Mouse (Mus musculus) layer of hippocampus, postnatal 14 days (tissue): ENCODE data around the gene Flnb. TPM values are rescaled to one million over a fixed set of nuclear protein-coding genes. Genes with fewer than 3 reads are reported as not detected.
A peak's percentile ranks its signal among the peaks of the same experiment; 100 is the strongest.

Source experiments
- DNase-seq, 2 experiments: peaks; one replicate each; pipeline ENCODE4 v3.0.0; 2021 to 2022; ENCODE audit warnings: low spot score in 2 of 2, mixed read lengths in 1 of 2
- long read RNA-seq, 2 experiments: library from polyadenylated mRNA; stranded (forward); transcript quantifications; one replicate each; pipeline ENCODE4 v2.0.0; 2021
- total RNA-seq, 2 experiments: library from RNA; stranded (reverse); gene quantifications; 2 replicates each; pipeline ENCODE4 v1.2.3; 2021

The Flnb gene
- total RNA-seq, result 10 to 100 TPM; 35.7 to 78.7 TPM
- long read RNA-seq, experiment 1, partial matches to known transcripts, result 7 of 11 reads
- long read RNA-seq, experiment 1, other reads (novel, unspliced or antisense), result 4 of 11 reads
- long read RNA-seq, experiment 2, full-length matches to known transcripts, result 1 of 5 reads
- long read RNA-seq, experiment 2, partial matches to known transcripts, result 2 of 5 reads
- long read RNA-seq, experiment 2, other reads (novel, unspliced or antisense), result 2 of 5 reads

DNA sequence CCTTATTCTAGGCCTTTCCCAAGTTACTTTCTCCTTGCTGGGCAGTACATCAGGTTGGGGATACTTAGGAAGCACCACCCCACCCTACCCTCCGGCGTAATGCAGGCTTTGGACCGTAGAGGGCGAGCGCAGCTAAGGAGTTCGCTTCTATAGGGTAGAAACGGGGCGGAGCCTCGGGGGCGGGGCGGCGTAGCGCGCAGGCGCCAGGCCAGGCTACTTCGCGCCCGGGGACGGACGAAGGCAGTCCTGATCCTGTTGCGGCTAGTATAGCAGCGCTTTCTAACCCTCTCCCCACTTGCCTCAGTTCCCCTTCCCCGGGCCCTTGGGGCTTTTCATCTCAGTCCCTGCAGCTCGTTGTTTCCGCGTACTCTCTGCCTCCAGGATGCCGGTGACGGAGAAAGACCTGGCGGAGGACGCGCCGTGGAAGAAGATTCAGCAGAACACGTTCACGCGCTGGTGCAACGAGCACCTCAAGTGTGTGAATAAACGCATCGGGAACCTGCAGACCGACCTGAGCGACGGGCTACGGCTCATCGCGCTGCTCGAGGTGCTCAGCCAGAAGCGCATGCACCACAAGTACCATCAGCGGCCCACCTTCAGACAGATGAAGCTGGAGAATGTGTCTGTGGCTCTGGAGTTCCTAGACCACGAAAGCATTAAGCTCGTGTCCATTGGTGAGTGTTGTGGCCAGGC is at the start of gene Flnb:
Gene Flnb, plus strand, starts transcription at position 188 of the 693 bp plus-strand sequence.
- DNase-seq, result peak; percentile 95 to 96

DNA sequence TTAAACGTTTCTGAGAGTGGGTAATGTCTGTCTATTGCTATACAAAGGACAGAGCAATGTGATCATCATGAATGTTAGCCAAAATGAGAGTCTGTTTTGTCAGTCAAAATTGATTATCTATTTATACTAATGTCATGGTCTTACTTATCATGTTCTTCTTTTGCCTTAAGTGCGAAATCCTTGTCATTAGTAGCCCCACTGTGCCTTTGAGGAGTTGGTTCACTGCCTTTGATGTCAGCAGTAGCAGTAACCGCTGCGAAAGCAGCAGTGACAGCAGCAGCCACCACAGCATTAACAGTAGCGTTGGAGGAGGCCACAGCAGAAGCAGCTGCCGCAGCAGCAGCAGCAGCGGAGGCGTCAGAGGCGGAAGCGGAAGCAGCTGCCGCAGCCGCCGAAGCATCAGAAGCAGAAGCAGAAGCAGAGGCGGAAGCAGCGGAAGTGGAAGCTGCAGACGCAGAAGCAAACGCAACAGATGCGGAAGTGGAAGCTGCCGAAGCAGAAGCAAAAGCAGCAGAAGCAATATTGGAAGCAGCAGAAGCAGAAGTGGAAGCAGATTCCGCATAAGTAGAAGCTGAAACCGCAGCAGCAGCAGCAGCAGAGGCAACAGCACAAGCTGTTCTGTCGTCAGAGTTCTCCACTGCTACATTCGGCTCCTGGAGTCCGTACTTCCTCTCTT is 43.9 kb upstream of the Flnb start:
- DNase-seq, result peak; percentile 7 to 16

DNA sequence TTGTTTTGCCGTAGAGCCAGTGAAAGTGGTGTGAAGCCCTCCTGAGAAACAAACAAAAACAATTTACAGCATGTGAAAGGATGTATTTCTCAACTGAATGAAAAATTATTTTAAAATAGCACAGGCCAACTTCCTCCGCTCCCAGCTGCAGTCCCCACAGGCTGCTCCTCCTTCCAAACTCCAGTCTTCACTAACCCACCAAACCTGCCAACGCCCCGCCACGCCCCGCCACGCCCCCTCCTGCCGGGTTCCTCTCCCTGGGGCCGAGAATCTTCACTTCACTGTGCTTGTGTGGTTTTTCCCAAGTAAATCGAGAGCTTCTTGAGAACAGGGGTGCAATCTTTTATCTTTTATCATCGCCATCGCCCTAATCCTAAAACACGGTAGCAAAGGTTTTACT is 31.7 kb upstream of the Flnb start:
- no peak for DNase-seq

DNA sequence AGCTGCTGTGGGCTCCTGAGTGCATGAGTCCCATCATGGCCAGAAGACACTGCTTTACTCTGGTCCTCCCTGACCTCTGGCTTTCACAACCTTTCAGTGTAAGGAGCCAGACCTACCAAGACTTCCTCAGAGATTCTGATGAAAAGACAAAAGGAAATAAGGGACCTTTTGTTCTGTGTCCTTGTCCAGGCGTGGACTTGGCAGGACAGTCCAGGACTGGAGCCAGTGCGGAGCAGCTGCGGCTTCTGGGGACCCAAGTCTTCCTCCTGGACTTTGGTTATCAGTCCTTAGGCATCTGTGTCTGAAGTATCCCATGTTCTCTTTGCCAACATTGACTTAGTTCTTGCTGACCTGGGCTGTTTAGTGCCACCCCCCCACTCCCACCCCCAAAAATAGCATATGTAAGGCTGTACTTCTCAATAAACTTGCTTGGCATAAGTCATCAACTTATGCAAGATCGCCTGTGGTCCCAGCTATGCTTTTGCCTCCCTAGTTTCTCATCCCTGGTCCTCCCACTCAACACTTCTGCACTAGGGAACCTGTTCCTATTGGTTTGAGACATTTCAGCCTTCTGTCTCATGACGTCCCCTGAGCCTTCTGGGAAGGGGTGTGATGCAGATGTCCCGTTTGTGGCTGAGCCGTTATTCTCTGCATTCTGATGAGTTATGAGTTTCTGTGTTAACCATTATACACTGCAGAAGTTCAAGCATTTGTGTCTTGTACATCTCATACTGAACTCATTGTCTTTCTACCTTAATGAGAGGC is 28.3 kb upstream of the Flnb start:
- DNase-seq, result no peak

DNA sequence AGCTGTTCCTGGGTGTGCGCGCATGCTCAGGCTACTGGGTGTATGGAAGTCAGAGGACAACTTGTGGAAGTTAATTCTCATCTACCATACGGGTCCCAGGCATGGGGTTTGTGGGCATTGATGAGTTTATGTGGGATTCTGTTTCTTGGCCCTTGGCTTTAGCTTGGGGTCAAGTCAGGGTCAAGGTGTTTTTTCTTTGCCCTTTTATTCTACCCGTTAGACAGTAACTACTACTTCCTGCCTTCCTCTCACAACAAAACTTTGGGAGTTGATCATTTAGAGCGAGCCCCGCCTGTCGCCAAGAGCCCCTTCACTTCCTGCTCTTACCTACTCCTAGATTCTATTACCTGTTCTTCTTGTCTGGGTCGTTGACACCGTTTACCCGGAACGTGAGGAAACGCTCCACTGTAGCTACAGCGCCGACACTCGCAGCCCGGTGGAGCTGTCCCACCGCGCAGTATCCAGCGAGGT is 26.7 kb upstream of the Flnb start:
- DNase-seq, result no peak

DNA sequence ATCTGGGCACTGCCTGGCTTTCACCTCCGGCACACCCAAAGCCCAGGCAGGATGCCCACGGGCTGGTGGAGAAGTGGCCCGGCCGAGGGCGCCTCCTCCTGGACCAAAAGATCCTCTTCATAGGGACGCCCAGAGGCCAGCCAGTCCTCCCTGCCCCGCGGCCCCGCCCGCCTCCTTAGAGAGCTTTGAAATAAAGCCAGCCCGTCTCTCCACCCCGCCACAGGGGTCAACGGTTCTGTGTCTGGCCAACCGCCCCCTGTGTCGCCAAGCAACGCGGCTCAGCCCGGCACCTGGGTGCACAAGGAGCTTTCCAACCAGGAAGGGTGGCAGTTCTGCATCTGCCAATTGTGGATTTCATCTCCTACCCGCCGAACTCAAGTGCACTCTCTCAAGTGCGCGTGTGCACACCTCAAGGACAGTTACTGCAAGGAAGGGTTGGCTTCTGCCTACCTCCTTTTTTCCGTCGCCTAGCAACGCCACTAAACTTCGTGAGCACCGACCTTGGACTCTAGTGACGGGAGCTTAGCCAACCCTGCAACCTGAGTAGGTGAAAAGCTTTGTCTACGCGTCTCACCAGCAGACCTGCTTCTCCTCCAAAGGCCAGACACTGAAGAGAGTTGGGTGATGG is 26.1 kb upstream of the Flnb start, which contains the start of gene Gm26661:
Gene Gm26661, plus strand, starts transcription at position 56 of the 628 bp plus-strand sequence.
- no peak for DNase-seq

DNA sequence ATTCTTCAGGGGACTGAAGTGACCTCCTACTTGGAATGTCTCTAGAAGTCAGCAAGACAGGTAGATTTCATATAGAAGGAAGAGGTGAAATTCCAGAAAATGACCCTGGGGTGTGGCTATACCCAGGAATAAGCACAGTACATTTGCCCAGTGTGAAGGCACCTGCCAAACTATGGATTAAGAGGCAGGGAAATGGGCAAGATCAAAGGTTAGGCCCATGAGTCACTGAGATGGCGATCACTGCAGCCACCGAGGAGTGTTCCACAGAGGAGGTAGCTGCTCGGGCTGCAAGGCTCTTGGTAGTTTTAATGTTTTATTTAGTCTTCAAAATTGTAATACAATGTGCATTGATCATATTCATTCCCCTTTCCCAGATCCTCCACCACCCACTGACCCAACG is 21.8 kb upstream of the Flnb start:
- no peak for DNase-seq

DNA sequence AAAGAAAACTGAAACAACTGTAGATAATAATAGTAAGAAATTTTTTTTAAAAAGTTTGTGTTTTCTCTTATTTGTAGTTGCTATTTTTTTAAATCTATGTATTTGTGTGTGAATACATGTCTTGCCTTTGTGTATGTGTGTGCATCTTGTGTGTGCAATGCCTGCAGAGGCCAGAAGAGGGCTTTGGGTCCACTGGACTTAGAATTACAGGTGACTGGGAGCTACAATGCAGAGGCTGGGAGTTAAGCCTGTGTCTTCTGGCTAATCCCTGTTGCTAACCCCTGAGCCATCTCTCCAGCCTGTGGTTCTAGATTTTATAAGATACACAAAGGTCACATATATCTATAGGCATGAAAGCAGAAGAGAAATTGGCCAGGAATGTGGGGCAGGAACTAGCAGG is 17.1 kb upstream of the Flnb start:
- no peak for DNase-seq

DNA sequence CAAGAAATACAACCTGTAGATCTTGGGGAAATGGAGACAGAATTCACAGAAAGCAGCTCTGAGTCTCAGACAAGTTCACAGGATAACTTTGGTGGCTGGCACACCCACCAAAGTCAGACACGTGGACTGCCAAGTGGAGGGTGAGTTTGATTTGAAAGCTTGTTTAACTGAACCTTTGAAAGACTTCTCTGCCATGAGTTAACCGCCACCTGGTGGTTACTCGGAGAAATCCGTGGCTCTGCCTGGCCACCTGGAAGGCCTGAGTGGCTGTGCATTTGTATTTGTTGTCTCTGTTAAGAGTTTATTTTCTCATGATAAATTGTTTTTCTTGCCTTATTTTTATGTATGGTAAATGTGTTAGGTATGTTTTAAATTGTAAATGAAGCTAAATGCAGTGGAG is 15.9 kb upstream of the Flnb start:
- peak in 1 of 2 experiments; percentile 29 for DNase-seq

DNA sequence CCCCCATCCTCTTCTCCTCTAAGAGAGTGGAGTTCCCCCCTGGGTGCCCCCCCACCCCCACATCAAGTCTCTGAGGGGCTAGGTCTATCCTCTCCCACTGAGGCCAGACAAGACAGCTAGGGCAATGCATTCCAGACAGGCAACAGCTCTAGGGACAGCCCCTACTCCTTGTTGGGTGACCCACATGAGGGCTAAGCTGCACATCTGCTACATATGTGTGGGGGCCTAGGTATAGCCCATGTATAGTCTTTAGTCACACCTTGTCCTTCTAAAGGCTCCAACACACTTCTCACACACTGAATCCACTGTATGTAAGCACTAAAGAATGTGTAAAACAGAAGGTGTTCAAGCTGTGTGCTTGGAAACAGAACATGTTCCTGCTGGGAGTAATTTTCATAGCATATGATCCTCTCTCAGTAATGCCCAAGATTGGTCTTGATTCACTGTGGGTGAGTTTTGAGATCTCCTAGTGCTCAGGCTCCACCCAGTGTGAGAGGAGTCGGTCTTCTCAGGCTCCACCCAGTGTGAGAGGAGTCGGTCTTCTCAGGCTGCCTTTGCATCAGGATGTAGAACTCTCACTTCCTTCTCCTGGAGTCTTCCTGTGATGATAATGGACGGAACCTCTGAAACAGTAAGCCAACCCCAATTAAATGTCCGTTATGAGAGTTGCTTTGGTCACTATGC is 13.7 kb upstream of the Flnb start:
- peak in 1 of 2 experiments; percentile 28 for DNase-seq

DNA sequence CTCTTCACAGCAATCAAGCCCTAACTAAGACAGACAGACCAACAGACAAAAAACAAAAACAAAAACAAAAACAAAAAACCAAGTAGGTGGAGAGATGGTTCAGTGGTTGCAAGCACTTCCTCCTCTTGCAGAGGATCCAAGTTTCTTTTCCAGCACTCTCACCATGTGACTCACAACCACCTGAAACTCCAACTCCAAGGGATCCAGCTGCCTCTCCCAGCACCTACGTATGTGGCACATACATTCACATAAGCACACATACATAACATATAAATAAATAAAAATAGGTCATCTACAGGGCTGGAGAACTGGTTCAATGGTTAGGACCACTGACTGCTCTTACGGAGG is 13.2 kb upstream of the Flnb start:
- DNase-seq, result no peak

DNA sequence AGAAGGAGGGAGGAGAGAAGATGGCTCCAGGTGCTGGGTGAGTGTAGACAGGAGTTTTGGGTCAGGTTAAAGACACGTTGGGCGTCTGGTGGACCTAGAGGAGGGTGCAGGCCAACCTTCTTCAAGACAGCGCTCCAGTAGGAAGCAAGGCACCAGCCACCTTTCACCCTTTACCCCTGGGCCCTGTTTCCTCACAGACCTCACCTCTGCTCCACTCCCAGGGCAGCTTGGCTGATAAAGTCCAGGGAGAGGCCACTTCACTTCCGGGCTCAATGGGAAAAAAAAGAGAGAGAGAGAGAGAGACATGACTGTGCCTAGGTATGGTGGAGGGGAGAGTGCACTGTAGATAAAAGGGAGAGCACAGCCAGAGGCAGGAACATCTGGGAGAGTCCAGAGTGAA is 10.0 kb upstream of the Flnb start:
- no peak for DNase-seq

DNA sequence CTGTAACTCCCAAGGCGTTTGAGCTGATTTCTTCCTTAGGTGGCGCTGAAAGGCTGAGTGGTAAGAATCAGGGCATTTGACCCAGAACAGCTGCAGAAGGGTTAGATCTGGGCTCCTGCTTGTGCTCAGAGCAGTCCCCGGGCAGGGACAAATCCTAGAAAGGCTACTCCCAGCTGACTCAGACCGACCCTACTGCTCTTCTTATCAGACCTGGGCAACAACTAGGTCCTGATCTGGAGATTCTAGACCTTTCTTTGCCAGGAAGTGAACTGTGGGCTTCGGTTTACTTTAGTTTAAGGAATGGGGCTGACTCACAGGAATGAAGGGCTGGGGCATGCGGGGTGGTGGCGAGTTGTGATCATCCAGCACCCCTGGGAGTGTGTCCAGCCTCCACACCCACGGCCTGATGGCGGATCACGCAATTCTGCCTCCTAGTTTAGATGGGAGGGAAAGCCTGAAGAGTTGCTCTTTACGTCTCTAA is 9.2 kb upstream of the Flnb start:
- DNase-seq, result no peak

DNA sequence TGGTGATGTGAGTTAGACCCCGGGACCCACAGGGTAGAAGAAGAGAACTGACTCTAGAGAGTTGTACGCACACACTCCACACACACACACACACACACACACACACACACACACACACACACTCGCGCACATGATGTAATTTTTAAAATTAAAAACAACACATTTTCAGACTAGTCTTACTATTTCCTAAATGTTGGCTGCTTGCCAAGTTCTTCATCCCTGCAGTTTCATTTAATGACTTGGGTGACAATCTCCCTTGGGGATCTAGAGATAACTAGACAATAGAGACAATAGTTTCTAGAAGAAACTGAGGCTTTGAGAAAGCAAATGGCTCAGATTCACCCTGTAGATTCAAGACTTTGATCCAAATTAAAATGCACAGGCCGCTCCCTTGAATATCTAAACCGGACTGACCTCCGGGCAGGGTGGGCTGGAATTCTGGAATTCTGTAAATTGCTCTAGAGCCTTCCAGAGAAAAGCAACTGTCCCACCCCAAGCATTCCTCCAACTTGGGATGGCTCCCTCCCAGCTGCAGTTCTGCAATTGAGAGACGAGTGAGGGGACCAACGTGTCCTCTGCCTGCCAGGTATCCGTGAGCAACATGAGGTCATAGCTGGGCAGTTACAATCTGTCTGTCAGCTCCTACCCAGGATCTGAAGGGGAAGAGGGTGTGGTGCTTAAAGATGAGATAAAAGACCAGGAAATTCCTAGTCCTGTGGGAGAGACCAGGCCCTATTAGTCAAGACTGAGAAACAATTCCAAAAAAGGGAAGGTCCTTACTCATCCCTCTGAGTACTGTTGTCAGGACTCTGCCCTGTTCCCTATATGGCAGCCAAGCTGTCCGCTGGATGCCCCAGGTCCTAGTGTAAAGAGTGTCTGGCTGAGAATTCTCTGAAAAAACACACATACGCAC is 8.5 kb upstream of the Flnb start:
- DNase-seq, result no peak

DNA sequence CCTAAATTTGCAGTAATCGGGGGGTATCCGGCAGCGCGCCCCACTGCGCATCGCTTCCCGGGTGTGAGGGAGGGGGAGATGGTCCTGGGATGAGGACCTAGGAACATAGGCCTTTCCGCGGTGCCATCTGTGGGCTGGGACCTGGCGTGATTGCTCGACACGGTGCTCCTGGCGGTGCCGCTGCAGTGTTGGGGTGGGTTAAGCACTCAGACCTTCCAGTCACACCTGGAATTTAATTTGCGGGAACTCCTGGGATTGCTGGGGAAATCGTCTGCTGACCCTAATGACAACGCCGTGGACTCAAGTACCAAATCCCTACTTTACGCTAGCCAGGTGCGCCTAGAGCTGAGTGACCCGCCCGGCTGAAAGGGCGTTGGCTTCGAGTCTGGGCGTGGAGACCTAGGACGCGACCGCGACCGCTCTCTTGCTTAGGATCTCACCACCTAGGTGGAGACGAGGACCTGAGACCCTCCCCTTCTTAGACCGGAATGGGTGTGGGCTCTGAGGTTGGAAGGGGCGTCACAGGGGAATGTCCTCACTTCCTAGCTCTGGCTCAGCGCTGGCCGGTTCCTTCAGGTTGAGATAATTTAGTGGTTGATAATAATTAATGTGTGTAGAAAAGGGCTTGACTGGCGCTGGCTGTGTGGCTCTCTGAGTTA is 835 bp downstream of the Flnb start:
- no peak for DNase-seq

DNA sequence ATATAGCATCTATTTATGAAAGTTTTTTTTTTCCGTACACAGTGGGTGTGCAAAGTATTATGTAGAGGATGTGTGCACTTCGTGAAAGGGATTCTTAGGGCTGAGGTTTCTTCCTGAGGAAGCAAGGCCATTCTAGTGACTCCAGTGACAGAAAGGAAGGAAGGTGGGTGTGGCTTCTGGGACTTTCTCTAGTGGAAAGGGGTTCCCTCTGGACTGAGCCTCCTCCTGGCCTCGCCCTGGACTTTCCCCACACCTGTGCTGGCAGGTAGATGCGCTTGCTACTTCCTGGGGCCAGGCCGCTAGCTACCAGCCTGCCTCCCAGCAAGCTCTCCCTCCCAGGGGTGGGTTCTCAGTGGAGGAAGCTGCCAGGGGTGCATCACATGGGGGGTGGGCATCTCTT is 1.7 kb downstream of the Flnb start:
- no peak for DNase-seq

DNA sequence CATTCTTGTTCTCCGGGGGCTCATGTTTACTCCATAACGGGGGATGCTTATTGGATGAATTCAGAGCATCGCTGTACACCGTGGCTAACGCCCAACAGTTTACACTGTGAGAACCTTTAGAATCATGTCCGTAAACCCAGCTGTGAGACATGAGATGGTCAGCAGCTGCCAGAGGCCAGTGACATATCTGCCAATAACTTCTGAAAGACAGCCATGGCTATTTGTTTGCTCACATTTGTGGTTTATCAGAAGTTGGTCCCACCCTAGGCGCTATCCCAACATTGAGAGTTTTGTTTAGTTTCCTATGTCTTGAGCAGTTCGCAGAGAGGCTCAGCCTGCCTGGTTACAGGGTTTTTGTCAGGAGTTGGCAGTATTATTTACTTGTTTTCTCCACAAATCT is 3.6 kb downstream of the Flnb start:
- no peak for DNase-seq

DNA sequence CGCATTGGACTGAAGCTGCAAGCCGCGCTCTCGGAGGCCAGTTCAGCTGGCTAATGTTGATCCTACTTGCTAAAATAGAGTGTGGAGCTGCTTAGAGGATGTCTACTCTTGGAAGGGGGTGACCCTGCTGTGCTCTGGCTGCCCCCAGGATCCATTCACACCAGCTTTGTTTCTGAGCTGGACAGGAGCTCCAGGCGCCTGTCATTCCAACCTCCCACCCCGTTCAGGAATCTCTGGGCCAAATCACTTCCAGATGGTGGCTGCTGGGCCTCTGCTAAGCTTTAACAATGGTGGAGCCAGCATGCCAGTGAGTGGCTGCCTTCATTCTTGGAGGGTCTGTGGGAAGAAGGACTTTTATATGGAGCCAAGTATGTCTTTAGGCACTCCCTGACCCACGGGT is 4.9 kb downstream of the Flnb start:
- no peak for DNase-seq
